Comparison of ENCODE assay signal across 9 mouse cellular contexts in the genomic region with DNA sequence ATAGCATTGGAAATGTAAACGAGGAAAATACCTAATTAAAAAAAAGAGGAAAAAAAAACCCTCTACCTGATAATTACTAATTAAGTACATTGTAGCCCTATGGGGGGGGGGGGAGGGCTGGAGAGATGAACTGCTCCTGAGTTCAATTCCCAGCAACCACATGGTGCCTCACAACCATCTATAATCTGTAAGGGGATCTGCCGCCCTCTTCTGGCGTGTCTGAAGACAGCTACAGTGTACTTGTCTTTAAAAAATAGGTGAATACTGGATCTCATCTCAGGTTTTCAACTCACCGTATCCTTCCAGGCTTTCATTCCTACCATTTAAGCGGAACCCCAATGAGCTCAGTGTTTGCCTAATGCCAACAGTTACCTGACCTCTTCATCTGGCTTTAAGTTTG. TPM values are rescaled to one million over a fixed set of nuclear protein-coding genes. Genes with fewer than 3 reads are reported as not detected.
DNase-seq lines count a peak whose midpoint lies in the region; ATAC-seq and TF ChIP-seq lines count a peak whose summit lies in the region.
"Had no signal": no experiment of that assay in that cellular context is flagged by ENCODE, and none has a peak within 500 bp of the region (broad histone marks: within the 10 kb centered on the region; RNA-seq: fewer than 3 reads in every experiment).

No protein-coding gene starts in this region.

- peak; percentile 56 for TF ChIP-seq CTCF in left cerebral cortex, adult 2 months (IDR thresholded peaks at IDR 0.05)
- TF ChIP-seq CTCF in Patski (IDR thresholded peaks at IDR 0.05) = peak; percentile 68
- TF ChIP-seq CTCF in stomach, postnatal 0 days (IDR thresholded peaks at IDR 0.05; ENCODE audit: low read depth) = peak; percentile 71

- no peaks in the 10 kb centered on the region for H3K36me3 ChIP-seq in stomach, postnatal 0 days (ENCODE audit: control insufficient read depth, insufficient read depth, low read length)

- WGBS in stomach, postnatal 0 days = 53% methylated on average over 5 of the region's 5 CpGs

- H3K9me3 ChIP-seq in stomach, postnatal 0 days (ENCODE audit: control insufficient read depth, low read length) = no peaks in the 10 kb centered on the region
- H3K9me3 ChIP-seq: liver, embryonic 15.5 days had no signal

- in situ Hi-C loops in Patski (cut with MboI; ENCODE audit: low pct_unique_long_range_greater_than_20kb) = no loop called here

- POLR2A ChIA-PET in Patski (lab: Charles Lee) = no interaction called here

- no peak for ATAC-seq in Patski
- ATAC-seq in stomach, postnatal 0 days (ENCODE audit: low FRiP score, low TSS enrichment) = no peak

- intact Hi-C loops in left cerebral cortex, adult 2 months (cut with DNase I) = no loop called here
- intact Hi-C loops in left cerebral cortex, postnatal 14 days (cut with DNase I) = no loop called here

- H3K27ac ChIP-seq in left cerebral cortex, adult 2 months = no peak overlapping the region
- H3K27ac ChIP-seq in stomach, postnatal 0 days (replicated peaks) = no peak overlapping the region
- H3K27ac ChIP-seq: liver, embryonic 15.5 days had no signal

- no peak overlapping the region for H3K9ac ChIP-seq in stomach, postnatal 0 days (ENCODE audit: low read length)
- H3K9ac ChIP-seq: liver, embryonic 15.5 days had no signal

- CTCF ChIA-PET in Patski (lab: Charles Lee) = interaction anchor here (0.7 to 4.6 kb wide), 19 partner anchors 9 to 370 kb away, joined by 3 to 23 read pairs (median 4); a partner anchor contains a TSS

- H3K27me3 ChIP-seq in Patski = no peaks in the 10 kb centered on the region
- no peaks in the 10 kb centered on the region for H3K27me3 ChIP-seq in stomach, postnatal 0 days (ENCODE audit: control insufficient read depth, insufficient read depth, low read length)
- H3K27me3 ChIP-seq: liver, embryonic 15.5 days had no signal

- no peak for TF ChIP-seq EP300 in stomach, postnatal 0 days (optimal IDR thresholded peaks at IDR 0.05)

- peak; percentile 15 to 47 for DNase-seq in cerebellum, postnatal 14 days
- DNase-seq in cerebellum, adult 11-12 months = no peak
- no peak for DNase-seq in left cerebral cortex, adult 2 months (ENCODE audit: extremely low spot score in 1 of 2, low spot score in 2 of 2)
- DNase-seq in left cerebral cortex, postnatal 14 days (ENCODE audit: low spot score in 2 of 2) = no peak
- no peak for DNase-seq in Patski (ENCODE audit: low read depth, low spot score)
- peak; percentile 35 for DNase-seq in forelimb bud, embryonic 11.5 days (ENCODE audit: low read depth, low spot score)
- DNase-seq in stomach, postnatal 0 days (ENCODE audit: low spot score) = peak; percentile 42
- DNase-seq in urinary bladder, postnatal 4 days (ENCODE audit: low spot score in 2 of 2) = no peak

- no peak overlapping the region for H3K4me2 ChIP-seq in stomach, postnatal 0 days (replicated peaks; ENCODE audit: low read depth)
- H3K4me2 ChIP-seq: liver, embryonic 15.5 days had no signal

- no peak overlapping the region for H3K4me3 ChIP-seq in left cerebral cortex, adult 2 months
- H3K4me3 ChIP-seq in stomach, postnatal 0 days (ENCODE audit: low read depth, low read length) = no peak overlapping the region
- H3K4me3 ChIP-seq: liver, embryonic 15.5 days had no signal

- no peaks in the 10 kb centered on the region for H3K4me1 ChIP-seq in stomach, postnatal 0 days (replicated peaks; ENCODE audit: control insufficient read depth, insufficient read depth)

RNA-seq across cellular contexts. Expression of a gene that starts 5.3 kb away (rescaled TPM):
- 10 to 100 TPM; 16.8 to 19.2 TPM for total RNA-seq in left cerebral cortex, adult 2 months (2021)
- total RNA-seq in left cerebral cortex, postnatal 14 days (2021) = 10 to 100 TPM; 17.6 to 19.0 TPM
- polyA plus RNA-seq in Patski (2021) = 66.7 TPM
- polyA plus RNA-seq in stomach, postnatal 0 days (2015; fragmentation: Nextera tagmentation; extraction: Ambion mirVana) = 23.2 and 23.3 TPM in 2 replicates

RNA-seq across cellular contexts. Expression of a gene that starts 5.4 kb away (rescaled TPM):
- 1 to 10 TPM; 2.6 to 3.5 TPM for total RNA-seq in left cerebral cortex, adult 2 months (2021)
- total RNA-seq in left cerebral cortex, postnatal 14 days (2021) = 1 to 10 TPM; 2.3 to 2.6 TPM
- polyA plus RNA-seq in Patski (2021) = 7.9 TPM
- 1.1 and 1.4 TPM in 2 replicates for polyA plus RNA-seq in stomach, postnatal 0 days (2015; fragmentation: Nextera tagmentation; extraction: Ambion mirVana)

RNA-seq across cellular contexts. Expression of a gene that starts 48.7 kb away (rescaled TPM):
- total RNA-seq in left cerebral cortex, adult 2 months (2021) = 100 to 1,000 TPM; 905 to 916 TPM
- 1,000 to 10,000 TPM in 1 of 2 experiments, 100 to 1,000 TPM in 1; 969 to 1,019 TPM for total RNA-seq in left cerebral cortex, postnatal 14 days (2021)
- 47.7 TPM for polyA plus RNA-seq in Patski (2021)
- 12.3 and 13.0 TPM in 2 replicates for polyA plus RNA-seq in stomach, postnatal 0 days (2015; fragmentation: Nextera tagmentation; extraction: Ambion mirVana)

Comparison
In these comparisons a context has a peak if more than half of its experiments do, and no peak if none do; other contexts are left out.
1. DNase-seq: peak in cerebellum, postnatal 14 days (2 of 2), forelimb bud, embryonic 11.5 days (single experiment) and stomach, postnatal 0 days (single experiment); none in cerebellum, adult 11-12 months (single experiment), left cerebral cortex, adult 2 months (0 of 2), left cerebral cortex, postnatal 14 days (0 of 2), Patski (single experiment) and urinary bladder, postnatal 4 days (0 of 2).
2. Peak in every context shown above with its lines, with median percentiles within 50 percentile points of each other: CTCF ChIP-seq.